Mouse (Mus musculus) C2C12 (cell line): ENCODE data around the gene Myom1. TPM values are rescaled to one million over a fixed set of nuclear protein-coding genes. Genes with fewer than 3 reads are reported as not detected.

ENCODE experiments used
- H3K27me3 ChIP-seq: one replicate; pipeline ENCODE4 v1.6.1; 2011; ENCODE audit not compliant: control insufficient read depth, insufficient read depth, insufficient read length
- H3K36me3 ChIP-seq: one replicate; pipeline ENCODE4 v1.6.1; 2011; ENCODE audit not compliant: control insufficient read depth, insufficient read depth
- H3K4me3 ChIP-seq: one replicate; pipeline ENCODE4 v1.5.1; 2011; ENCODE audit warnings: mild to moderate bottlenecking, control low read depth; ENCODE audit not compliant: poor library complexity, insufficient read depth, severe bottlenecking
- H3K79me2 ChIP-seq: one replicate; pipeline ENCODE4 v1.6.1; 2011; ENCODE audit not compliant: control insufficient read depth, insufficient read depth
- H3K79me3 ChIP-seq: one replicate; pipeline ENCODE4 v1.6.1; 2011; ENCODE audit warnings: low read depth, control low read depth
- H3ac ChIP-seq: one replicate; pipeline ENCODE3; 2011; ENCODE audit warnings: low read depth; ENCODE audit not compliant: control insufficient read depth, insufficient read length
- CEBPB ChIP-seq: IDR thresholded peaks from one replicate; pipeline ENCODE4 v1.6.1; 2011; ENCODE audit warnings: low read depth, mild to moderate bottlenecking, control low read depth, moderate library complexity
- CTCF ChIP-seq: IDR thresholded peaks from one replicate; pipeline ENCODE4 v1.5.1; 2011; ENCODE audit not compliant: control insufficient read depth, insufficient read depth, insufficient read length
- FOSL1 ChIP-seq: IDR thresholded peaks from one replicate; pipeline ENCODE4 v1.8.0; 2011; ENCODE audit warnings: mild to moderate bottlenecking, low read length; ENCODE audit not compliant: poor library complexity, insufficient read depth, severe bottlenecking
- MAX ChIP-seq: IDR thresholded peaks from one replicate; pipeline ENCODE4 v1.6.1; 2011; ENCODE audit warnings: mild to moderate bottlenecking, control low read depth
- MYOD1 ChIP-seq: IDR thresholded peaks from one replicate; pipeline ENCODE4 v1.6.1; 2011; ENCODE audit warnings: low read depth; ENCODE audit not compliant: control insufficient read depth, insufficient read length
- MYOG ChIP-seq: IDR thresholded peaks from one replicate; pipeline ENCODE4 v1.6.1; 2011; ENCODE audit not compliant: control insufficient read depth, insufficient read length; ENCODE audit errors: extremely low read depth
- USF1 ChIP-seq: IDR thresholded peaks from one replicate; pipeline ENCODE4 v1.6.1; 2011; ENCODE audit warnings: low read depth, mild to moderate bottlenecking, control low read depth, moderate library complexity
- polyA plus RNA-seq: library from polyadenylated mRNA; unstranded; fragments of >200 nt; fragmentation: generic; extraction: Trizol; gene quantifications from one replicate; pipeline ENCODE4 v1.2.1, GENCODE M21; 2012; ENCODE audit warnings: missing spikeins

Myom1 gene
- polyA plus RNA-seq, 1 experiment: 0.35 TPM

DNA sequence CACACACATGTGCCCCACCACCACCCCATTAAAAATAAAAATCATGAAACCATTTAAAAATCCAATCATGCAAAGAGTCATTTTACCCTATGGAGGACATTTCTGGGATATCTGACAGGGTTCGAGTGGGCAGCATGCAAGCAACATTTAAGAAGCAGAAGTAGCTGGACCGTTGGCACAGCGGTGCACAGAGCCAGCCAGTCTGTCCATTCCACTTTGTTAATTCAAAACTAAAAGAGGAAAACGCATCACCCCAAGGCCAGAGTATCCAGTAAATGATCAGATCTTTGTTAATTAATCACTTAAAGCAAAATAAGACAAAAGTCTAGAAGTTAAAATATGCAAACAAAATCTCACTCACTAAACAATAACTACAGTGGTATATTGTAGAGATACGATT, 133.4 kb downstream of the Myom1 start:
- Histone ChIP-seq H3ac (no peak overlapping the region), H3K4me3 (no peak overlapping the region), H3K79me3 (no peaks in the 10 kb centered on the region), H3K36me3 (no peaks in the 10 kb centered on the region), H3K27me3 (no peaks in the 10 kb centered on the region), H3K79me2 (no peaks in the 10 kb centered on the region)
- TF ChIP-seq CTCF (no peak), CEBPB (no peak), MYOG (no peak), USF1 (no peak), FOSL1 (no peak), MAX (no peak), MYOD1 (no peak)

DNA sequence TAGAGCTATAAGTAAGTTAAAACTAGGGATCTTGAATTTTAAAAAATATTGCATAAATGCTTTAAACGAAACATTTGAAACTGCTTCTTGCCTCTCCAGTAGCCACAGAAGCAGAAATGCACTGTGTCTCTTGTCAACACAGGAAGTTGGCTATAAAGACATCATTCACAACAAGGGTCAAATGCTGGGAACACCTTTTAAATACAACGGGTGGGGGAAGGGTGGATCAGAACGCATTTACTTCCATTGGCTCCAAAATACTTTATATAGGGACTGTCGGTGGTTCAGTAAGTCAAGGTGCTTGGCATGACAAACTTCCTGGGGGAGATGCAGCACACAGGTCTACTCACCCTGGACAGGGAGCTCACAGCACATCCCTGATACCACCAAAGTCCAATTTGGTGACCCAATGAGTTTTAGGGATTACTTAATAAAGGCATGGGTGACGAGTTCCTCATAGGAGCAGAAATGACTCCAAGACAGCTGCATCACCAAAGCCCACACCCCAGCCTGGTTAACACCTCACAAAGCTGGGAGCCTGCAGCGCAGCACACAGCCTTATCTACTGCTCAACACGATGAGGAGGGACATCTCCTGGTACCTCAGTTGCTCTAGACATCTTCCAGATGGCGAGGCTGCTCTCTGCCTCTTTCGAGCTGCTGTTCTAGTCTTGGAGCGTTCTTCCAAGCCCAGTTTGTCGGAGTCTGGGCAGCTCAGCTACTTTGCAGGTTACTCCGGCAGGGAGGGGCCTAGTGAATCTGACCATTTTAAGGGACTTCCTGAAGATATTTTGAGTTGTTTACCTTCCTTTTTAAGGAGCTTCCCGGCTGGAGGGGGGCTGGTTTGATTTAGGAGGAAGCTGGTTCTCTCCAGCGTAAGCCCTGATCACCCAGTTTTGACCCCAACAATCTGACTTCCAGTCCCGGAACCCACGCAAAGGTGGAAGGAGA, 134.2 kb downstream of the Myom1 start:
- H3K36me3 ChIP-seq: no peaks in the 10 kb centered on the region

DNA sequence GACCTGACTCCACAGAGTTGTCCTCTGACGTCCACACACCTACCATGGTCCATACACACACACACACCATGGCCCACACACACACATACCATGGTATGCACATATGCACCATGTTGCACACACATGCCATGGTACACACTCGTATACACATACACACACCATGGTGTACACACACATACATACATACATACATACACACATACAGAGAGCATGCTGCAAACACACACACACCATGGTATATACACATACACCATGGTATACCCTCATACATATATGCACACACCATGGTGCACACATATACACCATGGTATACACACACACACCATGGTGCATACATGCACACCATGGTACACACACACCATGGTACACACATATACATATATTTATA, 134.9 kb downstream of the Myom1 start:
- Histone ChIP-seq H3ac (no peak overlapping the region), H3K36me3 (no peaks in the 10 kb centered on the region), H3K27me3 (no peaks in the 10 kb centered on the region), H3K79me3 (no peaks in the 10 kb centered on the region), H3K4me3 (no peak overlapping the region), H3K79me2 (no peaks in the 10 kb centered on the region)
- TF ChIP-seq MYOG (no peak), MYOD1 (no peak), CTCF (no peak), FOSL1 (no peak), CEBPB (no peak), USF1 (no peak), MAX (no peak)

More for the DNA sequence above, 134.2 kb downstream of the Myom1 start:
- Histone ChIP-seq H3K79me2 (no peaks in the 10 kb centered on the region), H3K79me3 (no peaks in the 10 kb centered on the region), H3ac (no peak overlapping the region), H3K27me3 (no peaks in the 10 kb centered on the region), H3K4me3 (no peak overlapping the region)
- TF ChIP-seq MAX (no peak), FOSL1 (no peak), CEBPB (no peak), USF1 (no peak), MYOD1 (no peak), MYOG (no peak), CTCF (no peak)

DNA sequence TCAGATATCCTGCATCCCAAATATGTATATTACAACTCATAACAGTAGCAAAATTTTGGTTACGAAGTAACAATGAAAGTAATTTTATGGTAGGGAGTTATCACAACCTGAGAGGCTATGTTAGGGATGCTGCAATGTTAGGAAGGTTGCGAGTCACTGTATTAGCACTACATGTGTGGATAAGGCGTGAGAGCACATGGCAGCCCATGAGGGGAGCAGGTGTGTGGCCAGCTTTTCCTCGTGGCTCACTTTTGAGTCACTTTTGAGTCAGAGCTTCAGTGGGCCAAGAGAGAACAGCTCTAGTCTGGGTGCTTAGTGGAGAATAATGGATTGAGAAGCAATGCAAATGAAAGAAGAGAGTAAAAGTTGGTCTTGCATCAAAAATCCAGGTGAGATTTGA, 139.6 kb downstream of the Myom1 start:
- Histone ChIP-seq H3K79me2 (no peaks in the 10 kb centered on the region), H3K79me3 (no peaks in the 10 kb centered on the region), H3K4me3 (no peak overlapping the region), H3K27me3 (no peaks in the 10 kb centered on the region), H3K36me3 (no peaks in the 10 kb centered on the region), H3ac (no peak overlapping the region)
- no peak for TF ChIP-seq USF1
- no peak for TF ChIP-seq FOSL1
- no peak for TF ChIP-seq CTCF
- TF ChIP-seq MYOG: no peak
- TF ChIP-seq MAX: peak; percentile 91
- peak; percentile 85 for TF ChIP-seq MYOD1

DNA sequence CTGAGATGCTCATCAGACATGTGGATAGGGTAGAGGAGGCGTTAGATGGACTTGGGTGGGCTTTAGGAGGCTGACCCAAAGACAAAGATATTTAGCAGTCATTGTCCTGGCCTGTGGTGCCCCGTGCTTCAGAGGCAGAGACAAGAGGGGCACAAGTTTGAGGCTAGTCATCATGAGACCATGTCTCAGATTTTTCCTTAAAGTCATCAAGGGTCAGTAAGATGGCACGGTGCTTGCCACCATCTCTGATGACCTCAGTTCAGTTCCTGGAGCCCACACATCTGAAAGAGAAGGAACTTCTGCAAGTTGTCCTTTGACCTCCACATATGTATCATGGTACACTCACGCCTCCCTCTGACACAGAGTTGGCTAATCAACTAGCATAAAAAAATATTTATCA, 140.7 kb downstream of the Myom1 start:
- H3K4me3 ChIP-seq: no peak overlapping the region
- H3ac ChIP-seq: no peak overlapping the region
- TF ChIP-seq MAX (no peak), MYOG (no peak), FOSL1 (no peak), CEBPB (no peak), MYOD1 (no peak), USF1 (no peak), CTCF (no peak)

More for the DNA sequence above, 140.7 kb downstream of the Myom1 start:
- H3K79me3 ChIP-seq: no peaks in the 10 kb centered on the region
- H3K79me2 ChIP-seq: no peaks in the 10 kb centered on the region
- no peaks in the 10 kb centered on the region for H3K36me3 ChIP-seq
- no peaks in the 10 kb centered on the region for H3K27me3 ChIP-seq
